Mouse (Mus musculus): Measurements from ENCODE around the gene Creb3l2. TPM values are rescaled to one million over a fixed set of nuclear protein-coding genes. Genes with fewer than 3 reads are reported as not detected.

Gene Creb3l2
- polyA plus RNA-seq, 1 experiment from 2014 or later = 20.8 TPM

DNA sequence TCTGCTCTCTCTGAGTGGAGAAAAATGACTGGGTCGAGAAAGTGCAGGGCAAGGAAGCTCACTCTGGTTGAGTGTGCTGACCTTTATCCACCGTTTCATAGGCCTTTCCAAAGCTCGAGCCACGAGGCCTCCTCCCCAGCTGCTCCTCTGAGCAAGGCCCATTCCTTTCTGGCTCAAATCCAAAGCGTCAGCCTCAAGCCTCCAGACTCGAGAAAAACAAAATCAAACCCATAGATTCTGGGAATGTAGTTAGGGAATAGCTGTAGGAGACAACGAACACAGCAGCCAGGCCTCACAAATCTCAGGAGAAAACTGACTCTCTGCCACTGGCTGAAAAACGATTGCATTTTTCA lies 115.4 kb downstream of the Creb3l2 start:
- no peaks in the 10 kb centered on the region for H3K9me3 ChIP-seq (replicated peaks; ENCODE audit: low read length)
- peak; percentile 55; the same call in 1 of the 2 replicates for ATAC-seq (replicated peaks; ENCODE audit: low FRiP score, low read depth)
- 0 out of 2 replicates have a peak, but pooled peaks cover 3% of the 10 kb centered on the region for H3K4me1 ChIP-seq (replicated peaks; ENCODE audit: insufficient read depth, low read length)
- H3K4me2 ChIP-seq (ENCODE audit: low read length) = no peak overlapping the region
- no peak overlapping the region for H3K9ac ChIP-seq (ENCODE audit: low read depth, low read length)
- TF ChIP-seq CTCF (IDR thresholded peaks at IDR 0.05; ENCODE audit: low read depth) = no peak
- H3K36me3 ChIP-seq (ENCODE audit: insufficient read depth, low read length) = peaks cover 17% of the 10 kb centered on the region; the same call in 1 of the 2 replicates
- no peaks in the 10 kb centered on the region for H3K27me3 ChIP-seq (ENCODE audit: insufficient read depth, low read length)
- WGBS = 27% methylated on average over 8 of the region's 8 CpGs
- peak overlapping the region; percentile 32; the same call in 1 of the 2 replicates for H3K27ac ChIP-seq
- peak; percentile 82 for DNase-seq (ENCODE audit: low spot score)
- H3K4me3 ChIP-seq (replicated peaks; ENCODE audit: low read depth, low read length) = no peak overlapping the region

DNA sequence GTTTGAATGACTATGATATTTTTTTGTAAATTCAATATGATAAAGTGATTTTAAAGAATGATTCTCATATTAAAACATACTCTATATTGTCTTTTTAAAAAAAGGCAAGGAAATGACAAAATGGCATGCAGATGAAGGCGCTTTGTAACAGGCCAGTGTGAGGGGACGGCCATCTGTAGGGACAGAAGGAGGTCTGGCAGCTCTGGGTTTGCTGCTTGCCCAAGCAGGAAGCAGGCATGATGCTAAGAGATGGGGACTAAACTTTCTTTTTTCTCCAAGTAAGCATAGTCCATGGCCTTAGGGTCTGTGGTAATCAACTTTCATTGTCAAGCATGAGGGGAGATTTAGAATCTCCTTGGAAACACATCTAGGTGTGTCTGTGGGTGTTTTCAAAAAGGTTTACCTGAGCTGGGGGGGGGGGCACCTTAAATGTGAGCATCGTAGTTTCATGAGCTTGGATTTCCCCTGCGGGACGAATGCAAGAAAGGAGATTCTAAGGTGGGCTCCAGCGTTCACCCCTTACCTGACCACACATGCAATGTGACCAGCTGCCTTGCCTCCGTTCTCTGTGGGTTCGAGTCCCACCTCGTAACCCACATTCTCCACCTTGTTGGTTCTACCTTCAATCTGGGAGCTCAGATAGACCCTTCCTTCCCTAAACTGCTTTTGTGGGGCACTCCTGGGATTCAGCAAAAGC lies 115.9 kb downstream of the Creb3l2 start:
- Histone ChIP-seq H3K27ac (peak overlapping the region; percentile 32; the same call in 1 of the 2 replicates), H3K36me3 (ENCODE audit: insufficient read depth, low read length) (peaks cover 12% of the 10 kb centered on the region; the same call in 1 of the 2 replicates), H3K9me3 (replicated peaks; ENCODE audit: low read length) (no peaks in the 10 kb centered on the region), H3K27me3 (ENCODE audit: insufficient read depth, low read length) (no peaks in the 10 kb centered on the region), H3K4me3 (replicated peaks; ENCODE audit: low read depth, low read length) (no peak overlapping the region), H3K9ac (ENCODE audit: low read depth, low read length) (no peak overlapping the region), H3K4me2 (ENCODE audit: low read length) (no peak overlapping the region), H3K4me1 (replicated peaks; ENCODE audit: insufficient read depth, low read length) (0 out of 2 replicates have a peak, but pooled peaks cover 3% of the 10 kb centered on the region)
- no peak for DNase-seq (ENCODE audit: low spot score)
- WGBS = 90% methylated on average over 9 of the region's 9 CpGs
- TF ChIP-seq CTCF (IDR thresholded peaks at IDR 0.05; ENCODE audit: low read depth) = no peak
- no peak for ATAC-seq (replicated peaks; ENCODE audit: low FRiP score, low read depth)

DNA sequence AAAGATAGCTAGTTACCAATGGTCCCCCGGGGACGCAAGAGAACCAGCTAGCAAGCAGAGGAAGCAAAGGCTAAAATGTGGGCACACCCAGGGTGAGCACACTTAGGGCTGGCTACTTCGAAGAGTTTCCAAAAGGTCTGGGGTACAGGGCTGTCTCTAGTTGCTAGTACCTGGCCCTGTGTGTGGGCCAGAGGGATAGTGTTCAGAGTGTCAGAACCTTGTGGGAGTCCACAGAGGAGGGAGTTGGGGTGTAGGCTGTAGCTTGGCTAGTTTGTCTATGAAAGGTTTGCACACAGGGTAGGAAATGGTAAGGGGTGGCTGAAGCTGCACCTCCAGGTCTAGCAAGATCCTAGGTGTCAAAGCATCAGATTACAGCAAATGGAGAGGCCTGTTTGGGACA lies 116.9 kb downstream of the Creb3l2 start:
- no peaks in the 10 kb centered on the region for H3K9me3 ChIP-seq (replicated peaks; ENCODE audit: low read length)
- DNase-seq (ENCODE audit: low spot score) (no peak), ATAC-seq (replicated peaks; ENCODE audit: low FRiP score, low read depth) (no peak)
- 0 out of 2 replicates have a peak, but pooled peaks cover 3% of the 10 kb centered on the region for H3K4me1 ChIP-seq (replicated peaks; ENCODE audit: insufficient read depth, low read length)
- H3K9ac ChIP-seq (ENCODE audit: low read depth, low read length) = no peak overlapping the region
- TF ChIP-seq CTCF (IDR thresholded peaks at IDR 0.05; ENCODE audit: low read depth) = no peak
- WGBS = 66% methylated on average over 3 of the region's 3 CpGs
- no peak overlapping the region for H3K4me2 ChIP-seq (ENCODE audit: low read length)
- peaks cover 9% of the 10 kb centered on the region; the same call in 1 of the 2 replicates for H3K36me3 ChIP-seq (ENCODE audit: insufficient read depth, low read length)
- H3K27ac ChIP-seq = no peak overlapping the region
- no peak overlapping the region for H3K4me3 ChIP-seq (replicated peaks; ENCODE audit: low read depth, low read length)
- H3K27me3 ChIP-seq (ENCODE audit: insufficient read depth, low read length) = no peaks in the 10 kb centered on the region

DNA sequence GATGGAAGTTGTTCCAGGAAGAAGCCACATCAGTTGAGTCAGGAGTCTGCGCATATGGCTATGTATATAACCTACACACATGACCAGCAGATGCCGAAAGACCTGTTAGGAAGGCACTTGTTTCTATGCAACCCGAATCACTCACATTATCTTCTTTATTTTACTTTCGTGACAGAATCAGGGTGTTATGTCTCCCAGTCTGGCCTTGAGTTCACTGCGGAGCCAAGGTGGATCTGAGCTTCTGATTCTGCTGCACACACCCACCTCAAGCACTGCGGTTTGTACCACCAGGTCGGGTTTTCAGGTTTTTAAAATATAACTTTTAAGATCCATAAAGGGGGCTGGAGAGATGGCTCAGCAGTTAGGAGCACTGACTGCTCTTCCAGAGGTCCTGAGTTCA lies 119.3 kb downstream of the Creb3l2 start:
- ATAC-seq (replicated peaks; ENCODE audit: low FRiP score, low read depth) (no peak), DNase-seq (ENCODE audit: low spot score) (no peak)
- H3K36me3 ChIP-seq (ENCODE audit: insufficient read depth, low read length) = no peaks in the 10 kb centered on the region
- no peaks in the 10 kb centered on the region for H3K9me3 ChIP-seq (replicated peaks; ENCODE audit: low read length)
- no peak for TF ChIP-seq CTCF (IDR thresholded peaks at IDR 0.05; ENCODE audit: low read depth)
- H3K9ac ChIP-seq (ENCODE audit: low read depth, low read length) = no peak overlapping the region
- WGBS = 91% methylated on average over 7 of the region's 7 CpGs
- H3K4me1 ChIP-seq (replicated peaks; ENCODE audit: insufficient read depth, low read length) = 0 out of 2 replicates have a peak, but pooled peaks cover 3% of the 10 kb centered on the region
- no peak overlapping the region for H3K4me3 ChIP-seq (replicated peaks; ENCODE audit: low read depth, low read length)
- no peak overlapping the region for H3K27ac ChIP-seq
- no peaks in the 10 kb centered on the region for H3K27me3 ChIP-seq (ENCODE audit: insufficient read depth, low read length)
- no peak overlapping the region for H3K4me2 ChIP-seq (ENCODE audit: low read length)

DNA sequence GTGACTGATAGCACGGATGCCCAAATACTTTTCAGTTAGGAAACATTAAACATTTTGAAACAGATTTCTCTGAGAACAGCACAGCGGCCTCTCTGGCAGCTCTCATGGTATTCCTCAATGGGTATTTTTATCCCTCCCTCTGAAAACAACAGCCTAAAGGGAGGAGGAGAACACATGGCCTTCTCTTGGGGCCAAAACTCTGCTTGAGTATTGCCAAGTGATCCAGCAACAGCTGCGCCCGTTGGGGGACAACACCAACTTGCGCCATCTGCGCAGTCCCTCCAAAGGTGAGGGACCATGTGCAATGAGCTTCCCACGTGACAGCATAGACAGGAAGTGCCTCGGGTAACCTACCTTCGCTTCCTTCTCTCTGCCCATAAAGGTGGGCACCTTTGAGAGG lies 119.9 kb downstream of the Creb3l2 start:
- Histone ChIP-seq H3K36me3 (ENCODE audit: insufficient read depth, low read length) (no peaks in the 10 kb centered on the region), H3K4me3 (replicated peaks; ENCODE audit: low read depth, low read length) (no peak overlapping the region), H3K4me1 (replicated peaks; ENCODE audit: insufficient read depth, low read length) (no peaks in the 10 kb centered on the region), H3K27me3 (ENCODE audit: insufficient read depth, low read length) (no peaks in the 10 kb centered on the region), H3K9me3 (replicated peaks; ENCODE audit: low read length) (no peaks in the 10 kb centered on the region), H3K9ac (ENCODE audit: low read depth, low read length) (no peak overlapping the region), H3K4me2 (ENCODE audit: low read length) (no peak overlapping the region), H3K27ac (no peak overlapping the region)
- WGBS = 89% methylated on average over 9 of the region's 9 CpGs
- DNase-seq (ENCODE audit: low spot score) (no peak), ATAC-seq (replicated peaks; ENCODE audit: low FRiP score, low read depth) (no peak)
- no peak for TF ChIP-seq CTCF (IDR thresholded peaks at IDR 0.05; ENCODE audit: low read depth)

DNA sequence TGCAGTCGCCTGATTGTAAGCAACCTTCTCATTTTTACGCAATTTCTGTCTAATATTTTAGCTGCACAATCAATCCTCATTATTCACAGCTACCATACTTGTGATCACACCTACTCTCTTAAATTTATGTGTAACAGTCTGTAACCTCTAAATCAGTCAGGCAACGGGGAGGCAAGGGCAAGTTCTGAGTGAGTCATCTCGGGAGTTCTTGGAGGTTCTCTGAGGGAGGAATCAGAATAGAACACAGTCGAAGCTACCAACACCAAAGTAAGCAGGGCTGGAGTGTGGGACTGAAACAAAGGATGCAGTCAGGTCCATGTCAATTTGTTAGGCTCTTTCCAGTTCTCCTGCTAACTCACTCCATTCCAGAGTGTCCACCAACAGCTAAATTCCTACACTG lies 124.0 kb downstream of the Creb3l2 start:
- H3K36me3 ChIP-seq (ENCODE audit: insufficient read depth, low read length) = no peaks in the 10 kb centered on the region
- H3K4me3 ChIP-seq (replicated peaks; ENCODE audit: low read depth, low read length) = no peak overlapping the region
- ATAC-seq (replicated peaks; ENCODE audit: low FRiP score, low read depth) (no peak), DNase-seq (ENCODE audit: low spot score) (no peak)
- no peaks in the 10 kb centered on the region for H3K9me3 ChIP-seq (replicated peaks; ENCODE audit: low read length)
- H3K9ac ChIP-seq (ENCODE audit: low read depth, low read length) = no peak overlapping the region
- H3K27me3 ChIP-seq (ENCODE audit: insufficient read depth, low read length) = no peaks in the 10 kb centered on the region
- H3K27ac ChIP-seq = no peak overlapping the region
- 53% methylated on average over 5 of the region's 5 CpGs for WGBS
- no peak for TF ChIP-seq CTCF (IDR thresholded peaks at IDR 0.05; ENCODE audit: low read depth)
- H3K4me2 ChIP-seq (ENCODE audit: low read length) = no peak overlapping the region
- no peaks in the 10 kb centered on the region for H3K4me1 ChIP-seq (replicated peaks; ENCODE audit: insufficient read depth, low read length)

Measured in kidney, postnatal 0 days (tissue).